Mouse (Mus musculus) regulatory T cell (primary cell): Measurements from ENCODE around the gene Rnf217.

ENCODE experiments used
- in situ Hi-C: fragments of 300-600 bp; cut with MboI, MseI; formaldehyde crosslinking; loops from one replicate; pipeline ENCODE4 v1.15.1; 2025; ENCODE audit warnings: high pct_unique_total_duplicates

Rnf217 gene

GRCm38 (mm10) chr10:31553302-31553701 is 55.7 kb downstream of the Rnf217 start:
- in situ Hi-C loops, result no loop called here

GRCm38 (mm10) chr10:31551850-31552249 is 57.1 kb downstream of the Rnf217 start:
- in situ Hi-C loops, result no loop called here

GRCm38 (mm10) chr10:31551362-31551761 is 57.6 kb downstream of the Rnf217 start:
- in situ Hi-C loops, result no loop called here

GRCm38 (mm10) chr10:31547156-31547555 is 61.8 kb downstream of the Rnf217 start:
- in situ Hi-C loops, result no loop called here

GRCm38 (mm10) chr10:31544149-31544942 is 64.6 kb downstream of the Rnf217 start:
- in situ Hi-C loops, result no loop called here

- in situ Hi-C loops, result no loop called here
Measured at GRCm38 (mm10) chr10:31540518-31540917, 68.5 kb downstream of the Rnf217 start.

GRCm38 (mm10) chr10:31539351-31539750 is 69.6 kb downstream of the Rnf217 start:
- in situ Hi-C loops, result no loop called here

GRCm38 (mm10) chr10:31538721-31539120 is 70.3 kb downstream of the Rnf217 start:
- in situ Hi-C loops, result no loop called here

- in situ Hi-C loops, result no loop called here
Measured at GRCm38 (mm10) chr10:31538243-31538642, 70.7 kb downstream of the Rnf217 start.

GRCm38 (mm10) chr10:31537213-31537612 is 71.8 kb downstream of the Rnf217 start:
- in situ Hi-C loops, result no loop called here

- in situ Hi-C loops, result no loop called here
Measured at GRCm38 (mm10) chr10:31535046-31535445, 73.9 kb downstream of the Rnf217 start.

GRCm38 (mm10) chr10:31533270-31533826 is 75.6 kb downstream of the Rnf217 start:
- in situ Hi-C loops, result no loop called here

- in situ Hi-C loops, result no loop called here
Measured at GRCm38 (mm10) chr10:31532782-31533181, 76.2 kb downstream of the Rnf217 start.

- in situ Hi-C loops, result no loop called here
Measured at GRCm38 (mm10) chr10:31528297-31528984, 80.5 kb downstream of the Rnf217 start.

- in situ Hi-C loops, result no loop called here
Measured at GRCm38 (mm10) chr10:31525705-31526104, 83.3 kb downstream of the Rnf217 start.

GRCm38 (mm10) chr10:31519420-31519819 is 89.6 kb downstream of the Rnf217 start:
- in situ Hi-C loops, result no loop called here

- in situ Hi-C loops, result no loop called here
Measured at GRCm38 (mm10) chr10:31518210-31518609, 90.8 kb downstream of the Rnf217 start.

- in situ Hi-C loops, result no loop called here
Measured at GRCm38 (mm10) chr10:31517192-31517591, 91.8 kb downstream of the Rnf217 start.

- in situ Hi-C loops, result no loop called here
Measured at GRCm38 (mm10) chr10:31515897-31516296, 93.1 kb downstream of the Rnf217 start.

- in situ Hi-C loops, result no loop called here
Measured at GRCm38 (mm10) chr10:31504134-31504551, 104.8 kb downstream of the Rnf217 start.

GRCm38 (mm10) chr10:31503542-31504133 is 105.3 kb downstream of the Rnf217 start:
- in situ Hi-C loops, result no loop called here

GRCm38 (mm10) chr10:31501644-31502043 is 107.3 kb downstream of the Rnf217 start:
- in situ Hi-C loops, result no loop called here
